Mouse (Mus musculus): ENCODE measurements around the gene Slc41a1. TPM values are rescaled to one million over a fixed set of nuclear protein-coding genes. Genes with fewer than 3 reads are reported as not detected.

Slc41a1 gene
- 8.0 and 8.2 TPM in 2 replicates for polyA plus RNA-seq (2014; fragmentation: Nextera tagmentation; extraction: Ambion mirVana)

DNA sequence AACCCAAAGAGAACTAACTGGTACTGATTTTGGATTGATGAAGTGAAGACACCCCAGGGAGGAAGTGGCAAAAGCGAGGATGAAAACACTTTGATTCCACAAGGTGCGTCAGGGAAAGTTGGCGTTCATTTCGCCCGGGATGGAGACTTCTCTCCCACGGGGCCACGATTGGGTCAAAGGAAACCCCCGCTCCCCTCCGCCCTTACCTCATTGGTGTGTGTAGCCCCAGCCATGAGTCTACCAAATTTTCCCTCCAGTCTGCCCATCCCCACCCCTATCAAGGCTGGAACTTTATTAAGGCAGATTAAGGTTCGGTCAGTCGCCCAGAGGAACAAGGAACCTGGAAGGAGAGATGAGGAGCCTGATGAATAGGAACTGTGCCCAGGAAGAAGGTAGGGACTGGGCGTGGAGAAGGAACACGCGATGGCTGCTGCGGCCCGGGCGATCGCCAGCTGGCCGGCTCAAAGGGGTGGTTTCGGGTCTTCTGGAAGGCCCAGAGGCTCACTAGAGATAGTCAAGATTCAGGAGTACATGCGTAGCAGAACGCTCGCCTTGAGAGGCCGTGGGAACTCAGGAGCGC lies at the start of gene Slc41a1:
Slc41a1 (plus strand) TSS at position 287 of the 580 bp plus-strand sequence.
- 0 out of 2 replicates have a peak, but pooled peaks cover 3% of the 10 kb centered on the region for H3K4me1 ChIP-seq (replicated peaks; ENCODE audit: control insufficient read depth, insufficient read depth, low read length)
- DNase-seq (ENCODE audit: low spot score) (no peak), ATAC-seq (ENCODE audit: low FRiP score) (peak; percentile 48)
- peak within 1 kb of the TSS; percentile 49 for H3K4me3 ChIP-seq (ENCODE audit: low read depth, low read length)
- peak within 1 kb of the TSS; percentile 44; the same call in 1 of the 2 replicates for H3K27ac ChIP-seq (ENCODE audit: low read depth, low read length)
- no peaks in the 10 kb centered on the region for H3K36me3 ChIP-seq (ENCODE audit: control insufficient read depth, insufficient read depth, low read length)
- H3K4me2 ChIP-seq (replicated peaks; ENCODE audit: low read depth, low read length), result peak within 1 kb of the TSS; percentile 75
- H3K9me3 ChIP-seq (ENCODE audit: control insufficient read depth, low read length), result no peaks in the 10 kb centered on the region
- no peaks in the 10 kb centered on the region for H3K27me3 ChIP-seq (ENCODE audit: control insufficient read depth, insufficient read depth, low read length)
- peak within 1 kb of the TSS; percentile 72 for H3K9ac ChIP-seq (ENCODE audit: low read depth, low read length)
- 1% methylated on average over 25 of the region's 25 CpGs for WGBS

- Histone ChIP-seq H3K36me3 (ENCODE audit: control insufficient read depth, insufficient read depth, low read length) (no peaks in the 10 kb centered on the region), H3K27me3 (ENCODE audit: control insufficient read depth, insufficient read depth, low read length) (no peaks in the 10 kb centered on the region), H3K9me3 (ENCODE audit: control insufficient read depth, low read length) (no peaks in the 10 kb centered on the region), H3K27ac (ENCODE audit: low read depth, low read length) (no peak overlapping the region), H3K4me3 (ENCODE audit: low read depth, low read length) (no peak overlapping the region), H3K4me1 (replicated peaks; ENCODE audit: control insufficient read depth, insufficient read depth, low read length) (no peaks in the 10 kb centered on the region), H3K9ac (ENCODE audit: low read depth, low read length) (no peak overlapping the region), H3K4me2 (replicated peaks; ENCODE audit: low read depth, low read length) (no peak overlapping the region)
- WGBS, result 39% methylated on average over 3 of the region's 3 CpGs
- DNase-seq (ENCODE audit: low spot score), result peak; percentile 10
- no peak for ATAC-seq (ENCODE audit: low FRiP score)
These were observed 32.7 kb upstream of the Slc41a1 start for GRCm38 (mm10) chr1:131794591-131794990.

GRCm38 (mm10) chr1:131795171-131795570 lies 32.1 kb upstream of the Slc41a1 start:
- Histone ChIP-seq H3K4me1 (replicated peaks; ENCODE audit: control insufficient read depth, insufficient read depth, low read length) (no peaks in the 10 kb centered on the region), H3K4me2 (replicated peaks; ENCODE audit: low read depth, low read length) (no peak overlapping the region)

DNA sequence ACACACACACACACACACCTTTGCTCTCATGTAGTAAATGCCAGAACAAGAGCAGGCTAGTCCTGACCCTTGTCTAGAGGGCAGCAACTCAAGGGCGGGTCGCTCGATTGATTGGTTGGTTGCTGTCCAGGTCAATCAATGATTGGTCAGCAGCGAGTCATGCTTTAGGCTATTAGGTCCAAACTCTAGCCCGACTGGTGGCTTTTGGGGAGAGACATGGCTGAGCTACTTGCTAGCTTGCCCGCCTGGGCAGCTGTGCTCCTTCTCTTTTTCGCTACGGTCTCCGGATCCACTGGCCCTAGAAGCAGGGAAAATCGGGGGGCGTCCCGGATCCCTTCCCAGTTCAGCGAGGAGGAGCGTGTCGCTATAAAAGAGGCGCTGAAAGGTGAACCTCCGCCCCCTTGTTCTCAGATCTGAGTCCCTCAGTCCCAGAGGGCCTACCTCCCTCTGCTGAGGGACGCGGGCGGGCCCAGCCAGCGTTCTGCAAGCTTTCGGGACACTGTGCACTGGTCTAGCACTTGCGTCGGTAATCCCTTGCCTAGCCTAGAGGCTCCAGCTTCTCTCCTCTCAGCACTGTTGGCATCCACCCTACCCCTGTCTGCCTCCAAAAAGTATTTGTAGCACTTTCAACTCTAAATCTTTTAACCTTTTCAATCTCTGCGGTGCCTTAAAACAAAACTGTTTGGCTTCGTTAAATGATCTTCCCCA lies 29.9 kb upstream of the Slc41a1 start, which contains the start of gene Pm20d1:
Pm20d1 (plus strand) TSS at position 180 of the 708 bp plus-strand sequence.
- Histone ChIP-seq H3K9me3 (ENCODE audit: control insufficient read depth, low read length) (no peaks in the 10 kb centered on the region), H3K27ac (ENCODE audit: low read depth, low read length) (no peak within 1 kb of the TSS), H3K4me1 (replicated peaks; ENCODE audit: control insufficient read depth, insufficient read depth, low read length) (no peaks in the 10 kb centered on the region), H3K4me3 (ENCODE audit: low read depth, low read length) (peak within 1 kb of the TSS; percentile 22), H3K4me2 (replicated peaks; ENCODE audit: low read depth, low read length) (peak within 1 kb of the TSS; percentile 36), H3K36me3 (ENCODE audit: control insufficient read depth, insufficient read depth, low read length) (no peaks in the 10 kb centered on the region), H3K27me3 (ENCODE audit: control insufficient read depth, insufficient read depth, low read length) (no peaks in the 10 kb centered on the region), H3K9ac (ENCODE audit: low read depth, low read length) (peak within 1 kb of the TSS; percentile 43; the same call in 1 of the 2 replicates)
- ATAC-seq (ENCODE audit: low FRiP score), result no peak; the same call in 1 of the 2 replicates
- 6% methylated on average over 26 of the region's 26 CpGs for WGBS
- peak; percentile 43 for DNase-seq (ENCODE audit: low spot score)

More at GRCm38 (mm10) chr1:131795171-131795570, 32.1 kb upstream of the Slc41a1 start:
- no peaks in the 10 kb centered on the region for H3K27me3 ChIP-seq (ENCODE audit: control insufficient read depth, insufficient read depth, low read length)
- ATAC-seq (ENCODE audit: low FRiP score) (no peak), DNase-seq (ENCODE audit: low spot score) (no peak)
- WGBS, result 87% methylated on average over 3 of the region's 3 CpGs
- H3K4me3 ChIP-seq (ENCODE audit: low read depth, low read length), result no peak overlapping the region
- H3K9ac ChIP-seq (ENCODE audit: low read depth, low read length), result no peak overlapping the region
- H3K36me3 ChIP-seq (ENCODE audit: control insufficient read depth, insufficient read depth, low read length), result no peaks in the 10 kb centered on the region
- H3K9me3 ChIP-seq (ENCODE audit: control insufficient read depth, low read length), result no peaks in the 10 kb centered on the region
- no peak overlapping the region for H3K27ac ChIP-seq (ENCODE audit: low read depth, low read length)

- no peak for DNase-seq (ENCODE audit: low spot score)
- ATAC-seq (ENCODE audit: low FRiP score), result no peak
- H3K9me3 ChIP-seq (ENCODE audit: control insufficient read depth, low read length), result no peaks in the 10 kb centered on the region
- no peak overlapping the region for H3K4me3 ChIP-seq (ENCODE audit: low read depth, low read length)
- H3K4me1 ChIP-seq (replicated peaks; ENCODE audit: control insufficient read depth, insufficient read depth, low read length), result no peaks in the 10 kb centered on the region
- no peaks in the 10 kb centered on the region for H3K27me3 ChIP-seq (ENCODE audit: control insufficient read depth, insufficient read depth, low read length)
- H3K9ac ChIP-seq (ENCODE audit: low read depth, low read length), result no peak overlapping the region
- no peaks in the 10 kb centered on the region for H3K36me3 ChIP-seq (ENCODE audit: control insufficient read depth, insufficient read depth, low read length)
- 27% methylated on average over 1 of the region's 1 CpGs for WGBS
- no peak overlapping the region for H3K4me2 ChIP-seq (replicated peaks; ENCODE audit: low read depth, low read length)
- H3K27ac ChIP-seq (ENCODE audit: low read depth, low read length), result no peak overlapping the region
These were observed 27.3 kb upstream of the Slc41a1 start for GRCm38 (mm10) chr1:131800001-131800400.

DNA sequence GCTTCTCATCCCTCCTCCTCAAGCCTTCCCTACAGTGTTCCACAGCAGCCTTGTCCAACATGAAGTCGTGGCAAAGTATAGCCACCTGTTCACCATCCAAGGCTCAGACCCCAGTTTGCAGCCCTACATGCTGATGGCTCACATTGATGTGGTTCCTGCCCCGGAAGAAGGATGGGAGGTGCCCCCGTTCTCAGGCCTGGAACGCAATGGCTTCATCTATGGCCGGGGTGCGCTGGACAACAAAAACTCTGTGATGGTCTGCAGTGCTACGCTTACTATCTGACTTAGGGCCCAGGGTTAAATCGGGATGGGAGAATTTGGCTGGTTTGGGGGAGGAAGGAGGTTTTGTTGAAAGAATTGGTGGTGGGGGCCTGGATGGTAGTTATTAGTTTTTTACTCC lies 26.2 kb upstream of the Slc41a1 start:
- Histone ChIP-seq H3K4me3 (ENCODE audit: low read depth, low read length) (no peak overlapping the region), H3K4me2 (replicated peaks; ENCODE audit: low read depth, low read length) (no peak overlapping the region), H3K36me3 (ENCODE audit: control insufficient read depth, insufficient read depth, low read length) (no peaks in the 10 kb centered on the region), H3K27ac (ENCODE audit: low read depth, low read length) (no peak overlapping the region), H3K4me1 (replicated peaks; ENCODE audit: control insufficient read depth, insufficient read depth, low read length) (no peaks in the 10 kb centered on the region), H3K27me3 (ENCODE audit: control insufficient read depth, insufficient read depth, low read length) (no peaks in the 10 kb centered on the region), H3K9ac (ENCODE audit: low read depth, low read length) (no peak overlapping the region), H3K9me3 (ENCODE audit: control insufficient read depth, low read length) (no peaks in the 10 kb centered on the region)
- 94% methylated on average over 8 of the region's 8 CpGs for WGBS
- no peak for ATAC-seq (ENCODE audit: low FRiP score)
- no peak for DNase-seq (ENCODE audit: low spot score)

DNA sequence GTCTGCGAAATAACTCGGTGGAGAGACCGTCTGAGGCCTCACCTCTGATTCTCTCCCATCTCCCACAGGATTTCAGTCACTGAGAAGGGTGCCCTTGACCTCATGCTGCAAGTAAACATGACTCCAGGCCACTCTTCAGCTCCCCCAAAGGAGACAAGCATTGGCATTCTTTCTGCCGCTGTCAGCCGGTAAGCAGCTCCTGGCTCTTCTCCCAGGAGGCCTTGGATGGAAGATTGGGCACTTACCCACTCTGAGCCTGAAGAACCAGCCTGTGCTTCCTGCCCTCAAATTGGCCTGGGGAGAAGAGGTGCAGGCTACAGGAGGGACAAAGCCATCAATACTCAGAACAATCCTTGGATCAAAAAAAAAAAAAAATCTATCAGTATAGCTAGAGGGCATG lies 24.6 kb upstream of the Slc41a1 start:
- Histone ChIP-seq H3K9ac (ENCODE audit: low read depth, low read length) (no peak overlapping the region), H3K4me3 (ENCODE audit: low read depth, low read length) (no peak overlapping the region), H3K36me3 (ENCODE audit: control insufficient read depth, insufficient read depth, low read length) (no peaks in the 10 kb centered on the region), H3K4me1 (replicated peaks; ENCODE audit: control insufficient read depth, insufficient read depth, low read length) (no peaks in the 10 kb centered on the region), H3K4me2 (replicated peaks; ENCODE audit: low read depth, low read length) (no peak overlapping the region), H3K9me3 (ENCODE audit: control insufficient read depth, low read length) (no peaks in the 10 kb centered on the region), H3K27me3 (ENCODE audit: control insufficient read depth, insufficient read depth, low read length) (no peaks in the 10 kb centered on the region), H3K27ac (ENCODE audit: low read depth, low read length) (no peak overlapping the region)
- ATAC-seq (ENCODE audit: low FRiP score), result no peak
- DNase-seq (ENCODE audit: low spot score), result no peak
- 89% methylated on average over 5 of the region's 5 CpGs for WGBS

DNA sequence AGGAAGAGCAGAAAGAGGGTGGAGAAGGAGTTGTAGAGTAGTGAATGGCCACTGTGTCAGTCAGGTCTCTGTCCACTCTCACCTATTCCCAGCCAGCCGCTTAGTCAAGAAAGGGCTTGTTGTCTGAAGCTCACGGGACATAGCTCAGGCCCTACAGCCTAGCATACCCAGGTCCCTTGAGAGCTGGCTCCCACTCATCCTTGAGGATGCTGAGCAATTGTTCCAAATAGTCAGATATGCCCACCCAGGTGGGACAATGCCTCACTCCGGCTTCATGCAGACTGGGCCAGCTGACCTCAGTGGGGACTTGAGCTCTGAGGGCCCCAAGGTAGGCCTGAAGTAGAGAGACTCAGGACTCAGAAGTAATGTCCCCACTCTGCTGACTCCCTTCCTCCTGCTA lies 23.1 kb upstream of the Slc41a1 start:
- Histone ChIP-seq H3K4me1 (replicated peaks; ENCODE audit: control insufficient read depth, insufficient read depth, low read length) (no peaks in the 10 kb centered on the region), H3K9ac (ENCODE audit: low read depth, low read length) (no peak overlapping the region), H3K36me3 (ENCODE audit: control insufficient read depth, insufficient read depth, low read length) (no peaks in the 10 kb centered on the region), H3K27ac (ENCODE audit: low read depth, low read length) (no peak overlapping the region), H3K27me3 (ENCODE audit: control insufficient read depth, insufficient read depth, low read length) (no peaks in the 10 kb centered on the region), H3K4me2 (replicated peaks; ENCODE audit: low read depth, low read length) (no peak overlapping the region), H3K4me3 (ENCODE audit: low read depth, low read length) (no peak overlapping the region), H3K9me3 (ENCODE audit: control insufficient read depth, low read length) (no peaks in the 10 kb centered on the region)
- no peak for DNase-seq (ENCODE audit: low spot score)
- no peak for ATAC-seq (ENCODE audit: low FRiP score)
- 92% methylated on average over 3 of the region's 3 CpGs for WGBS

DNA sequence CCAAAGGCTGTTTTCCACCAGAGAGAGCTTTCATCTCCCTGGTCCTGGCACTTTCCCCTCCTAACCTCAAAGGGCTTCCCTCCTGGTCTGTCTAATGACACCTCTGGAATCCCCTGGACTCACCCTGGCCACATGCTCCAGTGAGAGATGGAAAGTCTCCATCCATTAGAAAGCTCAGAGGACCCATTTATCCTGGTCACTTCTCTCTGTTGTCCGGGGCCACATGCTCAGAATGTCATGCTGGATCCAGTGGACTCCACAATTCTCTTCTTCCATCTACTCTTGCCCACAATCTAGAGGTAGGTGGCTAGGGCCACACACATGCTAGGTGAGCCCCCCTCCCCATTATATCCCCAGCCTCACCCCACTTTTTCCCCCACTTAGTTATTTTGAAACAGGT lies 18.3 kb upstream of the Slc41a1 start:
- Histone ChIP-seq H3K27ac (ENCODE audit: low read depth, low read length) (no peak overlapping the region), H3K4me3 (ENCODE audit: low read depth, low read length) (no peak overlapping the region), H3K4me2 (replicated peaks; ENCODE audit: low read depth, low read length) (no peak overlapping the region), H3K4me1 (replicated peaks; ENCODE audit: control insufficient read depth, insufficient read depth, low read length) (no peaks in the 10 kb centered on the region), H3K36me3 (ENCODE audit: control insufficient read depth, insufficient read depth, low read length) (no peaks in the 10 kb centered on the region), H3K9me3 (ENCODE audit: control insufficient read depth, low read length) (no peaks in the 10 kb centered on the region), H3K9ac (ENCODE audit: low read depth, low read length) (no peak overlapping the region), H3K27me3 (ENCODE audit: control insufficient read depth, insufficient read depth, low read length) (no peaks in the 10 kb centered on the region)
- WGBS, result 84% methylated on average over 1 of the region's 1 CpGs
- DNase-seq (ENCODE audit: low spot score) (no peak), ATAC-seq (ENCODE audit: low FRiP score) (no peak)

Measured in hindbrain, embryonic 11.5 days (tissue).